ENCODE assay signal across 8 mouse cellular contexts in genomic region chr4:114459591-114459990, GRCm38 (mm10). TPM values are rescaled to one million over a fixed set of nuclear protein-coding genes. Genes with fewer than 3 reads are reported as not detected.
A peak's percentile ranks its signal among the peaks of the same experiment; 100 is the strongest.
DNase-seq lines count a peak whose midpoint lies in the region; ATAC-seq and TF ChIP-seq lines count a peak whose summit lies in the region.
"Had no signal": no experiment of that assay in that cellular context is flagged by ENCODE, and none has a peak within 500 bp of the region (broad histone marks: within the 10 kb centered on the region; RNA-seq: fewer than 3 reads in every experiment).

No protein-coding gene starts in this region.

- peaks cover 2% of the 10 kb centered on the region; the same call in 1 of the 2 replicates for H3K4me1 ChIP-seq in lung, embryonic 15.5 days
- H3K4me1 ChIP-seq in lung, postnatal 0 days (ENCODE audit: insufficient read depth, low read depth, low read length): no peaks in the 10 kb centered on the region
- peaks cover 19 to 26% of the 10 kb centered on the region in 2 experiments for H3K4me1 ChIP-seq in heart, embryonic 14.5 days (ENCODE audit: control insufficient read depth in 2 of 2, insufficient read depth in 2 of 2, low read length in 2 of 2)
- peaks cover 12% of the 10 kb centered on the region for H3K4me1 ChIP-seq in neural tube, embryonic 13.5 days (replicated peaks)
- no peaks in the 10 kb centered on the region for H3K4me1 ChIP-seq in intestine, embryonic 15.5 days (replicated peaks)
- H3K4me1 ChIP-seq: liver, embryonic 15.5 days had no signal

- 55% methylated on average over 5 of the region's 5 CpGs for WGBS in lung, embryonic 15.5 days
- WGBS in lung, postnatal 0 days: 77% methylated on average over 5 of the region's 5 CpGs
- WGBS in heart, embryonic 14.5 days: 52% methylated on average over 5 of the region's 5 CpGs
- 13% methylated on average over 5 of the region's 5 CpGs for WGBS in neural tube, embryonic 13.5 days
- 70% methylated on average over 5 of the region's 5 CpGs for WGBS in intestine, embryonic 15.5 days

- no peak for TF ChIP-seq EP300 in lung, postnatal 0 days (IDR thresholded peaks at IDR 0.05)

- H3K27ac ChIP-seq in lung, embryonic 15.5 days: no peak overlapping the region
- no peak overlapping the region for H3K27ac ChIP-seq in lung, postnatal 0 days (ENCODE audit: low read length)
- H3K27ac ChIP-seq in heart, embryonic 14.5 days (replicated peaks in 1 of 2; ENCODE audit: control insufficient read depth in 1 of 2, insufficient read depth in 1 of 2, low read depth in 2 of 2, low read length in 2 of 2): peak overlapping the region; percentile 31 to 37; a peak in 3 of 4 replicates
- no peak overlapping the region for H3K27ac ChIP-seq in neural tube, embryonic 13.5 days (replicated peaks)
- no peak overlapping the region for H3K27ac ChIP-seq in intestine, embryonic 15.5 days
- H3K27ac ChIP-seq: liver, embryonic 15.5 days had no signal

- no peaks in the 10 kb centered on the region for H3K27me3 ChIP-seq in lung, embryonic 15.5 days
- H3K27me3 ChIP-seq in lung, postnatal 0 days (replicated peaks; ENCODE audit: insufficient read depth, low read length): no peaks in the 10 kb centered on the region
- H3K27me3 ChIP-seq in heart, embryonic 14.5 days (ENCODE audit: control insufficient read depth, insufficient read depth, low read length): no peaks in the 10 kb centered on the region; the same call in 1 of the 2 replicates
- H3K27me3 ChIP-seq in neural tube, embryonic 13.5 days: no peaks in the 10 kb centered on the region
- H3K27me3 ChIP-seq in intestine, embryonic 15.5 days (replicated peaks): no peaks in the 10 kb centered on the region
- H3K27me3 ChIP-seq: liver, embryonic 15.5 days had no signal

- H3K9me3 ChIP-seq in lung, embryonic 15.5 days: no peaks in the 10 kb centered on the region
- H3K9me3 ChIP-seq in lung, postnatal 0 days (ENCODE audit: low read length): no peaks in the 10 kb centered on the region
- no peaks in the 10 kb centered on the region for H3K9me3 ChIP-seq in heart, embryonic 14.5 days (ENCODE audit: control insufficient read depth, low read length)
- no peaks in the 10 kb centered on the region for H3K9me3 ChIP-seq in neural tube, embryonic 13.5 days
- H3K9me3 ChIP-seq in intestine, embryonic 15.5 days: no peaks in the 10 kb centered on the region
- H3K9me3 ChIP-seq: liver, embryonic 15.5 days had no signal

- no peak overlapping the region for H3K4me2 ChIP-seq in lung, embryonic 15.5 days
- no peak overlapping the region for H3K4me2 ChIP-seq in lung, postnatal 0 days (replicated peaks; ENCODE audit: low read depth, low read length)
- no peak overlapping the region for H3K4me2 ChIP-seq in heart, embryonic 14.5 days (ENCODE audit: low read length)
- no peak overlapping the region for H3K4me2 ChIP-seq in neural tube, embryonic 13.5 days
- no peak overlapping the region for H3K4me2 ChIP-seq in intestine, embryonic 15.5 days (replicated peaks)
- H3K4me2 ChIP-seq: liver, embryonic 15.5 days had no signal

- no peaks in the 10 kb centered on the region for H3K36me3 ChIP-seq in lung, embryonic 15.5 days
- H3K36me3 ChIP-seq in lung, postnatal 0 days (ENCODE audit: insufficient read depth, low read length): no peaks in the 10 kb centered on the region
- H3K36me3 ChIP-seq in heart, embryonic 14.5 days (ENCODE audit: control insufficient read depth, insufficient read depth, low read length): no peaks in the 10 kb centered on the region
- no peaks in the 10 kb centered on the region for H3K36me3 ChIP-seq in neural tube, embryonic 13.5 days
- H3K36me3 ChIP-seq in intestine, embryonic 15.5 days: no peaks in the 10 kb centered on the region
- H3K36me3 ChIP-seq: liver, embryonic 15.5 days had no signal

- TF ChIP-seq CTCF in lung, postnatal 0 days (IDR thresholded peaks at IDR 0.05): no peak

- ATAC-seq in lung, embryonic 15.5 days (ENCODE audit: borderline replicate concordance, extremely low read depth, low FRiP score, low TSS enrichment): peak; percentile 27; the same call in 1 of the 2 replicates
- ATAC-seq in lung, postnatal 0 days: no peak
- ATAC-seq in heart, embryonic 14.5 days (ENCODE audit: insufficient number of reproducible peaks, insufficient read depth, low FRiP score, low read depth): peak; percentile 36; the same call in 1 of the 2 replicates
- peak; percentile 74; the same call in 1 of the 2 replicates for ATAC-seq in neural tube, embryonic 13.5 days (ENCODE audit: low read depth)
- no peak for ATAC-seq in intestine, embryonic 15.5 days

- DNase-seq in lung, postnatal 0 days (ENCODE audit: low spot score): no peak
- peak; percentile 62 for DNase-seq in cerebellum, adult 9-11 months
- DNase-seq in gastrocnemius, postnatal 4 days (ENCODE audit: low spot score in 2 of 2): no peak

- no peak overlapping the region for H3K9ac ChIP-seq in lung, embryonic 15.5 days
- no peak overlapping the region for H3K9ac ChIP-seq in lung, postnatal 0 days (replicated peaks; ENCODE audit: low read depth)
- H3K9ac ChIP-seq in heart, embryonic 14.5 days (ENCODE audit: low read length): no peak overlapping the region
- H3K9ac ChIP-seq in neural tube, embryonic 13.5 days: no peak overlapping the region
- H3K9ac ChIP-seq in intestine, embryonic 15.5 days: no peak overlapping the region
- H3K9ac ChIP-seq: liver, embryonic 15.5 days had no signal

- no peak overlapping the region for H3K4me3 ChIP-seq in lung, embryonic 15.5 days
- H3K4me3 ChIP-seq in lung, postnatal 0 days (ENCODE audit: low read depth, low read length): no peak overlapping the region
- H3K4me3 ChIP-seq in heart, embryonic 14.5 days (ENCODE audit: control insufficient read depth in 1 of 2, insufficient read depth in 1 of 2, low read depth in 1 of 2, low read length in 2 of 2): no peak overlapping the region
- no peak overlapping the region for H3K4me3 ChIP-seq in neural tube, embryonic 13.5 days
- no peak overlapping the region for H3K4me3 ChIP-seq in intestine, embryonic 15.5 days (replicated peaks)
- H3K4me3 ChIP-seq: liver, embryonic 15.5 days had no signal

RNA-seq across cellular contexts. Expression of gene Trabd2b, which starts 53.1 kb away (rescaled TPM):
- 4.4 and 5.1 TPM in 2 replicates for polyA plus RNA-seq in lung, embryonic 15.5 days (2015; fragmentation: Nextera tagmentation; extraction: Ambion mirVana)
- polyA plus RNA-seq in lung, postnatal 0 days (2015; fragmentation: Nextera tagmentation; extraction: Ambion mirVana): 2.4 and 3.4 TPM in 2 replicates
- polyA plus RNA-seq in heart, embryonic 14.5 days (2014; fragmentation: Nextera tagmentation; extraction: Ambion mirVana): 1.9 and 2.7 TPM in 2 replicates
- 0.84 and 0.90 TPM in 2 replicates for polyA plus RNA-seq in neural tube, embryonic 13.5 days (2015; fragmentation: Nextera tagmentation; extraction: Ambion mirVana)
- 1 to 10 TPM; 3.1 to 3.8 TPM for total RNA-seq in gastrocnemius, postnatal 4 days (2021)
- polyA plus RNA-seq in intestine, embryonic 15.5 days (2015; fragmentation: Nextera tagmentation; extraction: Ambion mirVana): 0.53 and 0.61 TPM in 2 replicates

Comparison
In these comparisons a context has a peak if more than half of its experiments do, and no peak if none do; other contexts are left out.
1. ATAC-seq: peak in lung, embryonic 15.5 days (single experiment), heart, embryonic 14.5 days (single experiment) and neural tube, embryonic 13.5 days (single experiment); none in lung, postnatal 0 days (single experiment) and intestine, embryonic 15.5 days (single experiment).
2. H3K27ac ChIP-seq: peak in heart, embryonic 14.5 days (2 of 2); none in lung, embryonic 15.5 days (single experiment), lung, postnatal 0 days (single experiment), neural tube, embryonic 13.5 days (single experiment) and intestine, embryonic 15.5 days (single experiment).